ENCODE assay signal across 8 mouse cellular contexts in genomic region chr11:3371599-3372295, GRCm38 (mm10). TPM values are rescaled to one million over a fixed set of nuclear protein-coding genes. Genes with fewer than 3 reads are reported as not detected.
A peak's percentile ranks its signal among the peaks of the same experiment; 100 is the strongest.
DNase-seq lines count a peak whose midpoint lies in the region; ATAC-seq and TF ChIP-seq lines count a peak whose summit lies in the region.

No protein-coding gene starts in this region.

- TF ChIP-seq CTCF in lung, adult 2 months (IDR thresholded peaks at IDR 0.05; ENCODE audit: insufficient read depth, low read length): no peak

- no peaks in the 10 kb centered on the region for H3K9me3 ChIP-seq in erythroblast, embryonic 14.5 days (ENCODE audit: control insufficient read depth, low read length)
- no peaks in the 10 kb centered on the region for H3K9me3 ChIP-seq in limb, embryonic 10.5 days (replicated peaks)
- H3K9me3 ChIP-seq in neural tube, embryonic 14.5 days (ENCODE audit: control insufficient read depth, low read length): no peaks in the 10 kb centered on the region

- H3K9ac ChIP-seq in neural tube, embryonic 14.5 days (replicated peaks; ENCODE audit: low read depth, low read length): peak overlapping the region; percentile 88

- ATAC-seq in neural tube, embryonic 14.5 days (ENCODE audit: low read depth): peak; percentile 5; the same call in 1 of the 2 replicates

- no peak for TF ChIP-seq POLR2A in lung, adult 2 months (IDR thresholded peaks at IDR 0.05; ENCODE audit: borderline replicate concordance, extremely low read depth, low read depth, low read length)

- no peak for DNase-seq in lung, adult 2 months
- DNase-seq in lung, postnatal 14 days: no peak
- no peak for DNase-seq in limb, embryonic 10.5 days (ENCODE audit: low spot score)
- DNase-seq in adrenal gland, adult 8-10 months: no peak
- DNase-seq in adrenal gland, adult 2 months: no peak
- no peak for DNase-seq in urinary bladder, adult 18-20 months (ENCODE audit: low spot score in 2 of 2)

- H3K27me3 ChIP-seq in erythroblast, embryonic 14.5 days (ENCODE audit: control insufficient read depth): no peaks in the 10 kb centered on the region
- H3K27me3 ChIP-seq in limb, embryonic 10.5 days (ENCODE audit: low read depth, poor library complexity, severe bottlenecking): no peaks in the 10 kb centered on the region
- H3K27me3 ChIP-seq in neural tube, embryonic 14.5 days (ENCODE audit: control insufficient read depth, insufficient read depth, low read length): no peaks in the 10 kb centered on the region

- peak overlapping the region; percentile 40 for H3K4me3 ChIP-seq in lung, adult 2 months (replicated peaks; ENCODE audit: extremely low read depth, low read depth, low read length)
- peak overlapping the region; percentile 60 for H3K4me3 ChIP-seq in erythroblast, embryonic 14.5 days (replicated peaks)
- H3K4me3 ChIP-seq in limb, embryonic 10.5 days: peak overlapping the region; percentile 61
- peak overlapping the region; percentile 64 for H3K4me3 ChIP-seq in neural tube, embryonic 14.5 days (ENCODE audit: low read depth, low read length)

- peak overlapping the region; percentile 85 for H3K27ac ChIP-seq in limb, embryonic 10.5 days
- H3K27ac ChIP-seq in neural tube, embryonic 14.5 days (ENCODE audit: low read depth, low read length): peak overlapping the region; percentile 89

- peak overlapping the region; percentile 78 for H3K4me2 ChIP-seq in neural tube, embryonic 14.5 days (ENCODE audit: low read depth, low read length)

- WGBS in lung, adult 2 months: 28% methylated on average over 7 of the region's 7 CpGs
- 24% methylated on average over 7 of the region's 7 CpGs for WGBS in limb, embryonic 10.5 days
- WGBS in neural tube, embryonic 14.5 days: 22% methylated on average over 7 of the region's 7 CpGs

- H3K4me1 ChIP-seq in lung, adult 2 months (ENCODE audit: control insufficient read depth, insufficient read depth, low read length): peaks cover 5% of the 10 kb centered on the region; the same call in 1 of the 2 replicates
- H3K4me1 ChIP-seq in erythroblast, embryonic 14.5 days (ENCODE audit: control insufficient read depth): peaks cover 16% of the 10 kb centered on the region
- H3K4me1 ChIP-seq in limb, embryonic 10.5 days: peaks cover 64% of the 10 kb centered on the region
- peaks cover 33% of the 10 kb centered on the region for H3K4me1 ChIP-seq in neural tube, embryonic 14.5 days (ENCODE audit: control insufficient read depth, insufficient read depth, low read length)

- H3K36me3 ChIP-seq in erythroblast, embryonic 14.5 days (ENCODE audit: control insufficient read depth): no peaks in the 10 kb centered on the region
- no peaks in the 10 kb centered on the region for H3K36me3 ChIP-seq in limb, embryonic 10.5 days
- H3K36me3 ChIP-seq in neural tube, embryonic 14.5 days (ENCODE audit: control insufficient read depth, insufficient read depth, low read length): no peaks in the 10 kb centered on the region

RNA-seq across cellular contexts. Expression of gene Limk2, which starts 37.2 kb away (rescaled TPM):
- 94.3 and 142 TPM in 2 replicates for polyA plus RNA-seq in lung, adult 2 months (2012; rRNA removed)
- polyA plus RNA-seq in erythroblast, embryonic 14.5 days (2012): 1.4 and 1.6 TPM in 2 replicates
- 45.2 and 54.6 TPM in 2 replicates for polyA plus RNA-seq in limb, embryonic 10.5 days (2016; fragmentation: Nextera tagmentation; extraction: Ambion mirVana)
- polyA plus RNA-seq in neural tube, embryonic 14.5 days (2014; fragmentation: Nextera tagmentation; extraction: Ambion mirVana): 161 and 166 TPM in 2 replicates
- 10 to 100 TPM; 19.4 to 36.8 (median 32.2) TPM for total RNA-seq in adrenal gland, adult 8-10 months (2022)
- 10 to 100 TPM; 21.3 to 21.7 TPM for total RNA-seq in adrenal gland, adult 2 months (2021)
- 30.2 and 40.2 TPM in 2 replicates for polyA plus RNA-seq in adrenal gland, adult 2 months (2012; rRNA removed)

RNA-seq across cellular contexts. Expression of gene Pik3ip1, which starts 41.5 kb away (rescaled TPM):
- polyA plus RNA-seq in lung, adult 2 months (2012; rRNA removed): 23.2 and 38.3 TPM in 2 replicates
- 0.07 TPM in 1 of 2 replicates, not detected in the other for polyA plus RNA-seq in erythroblast, embryonic 14.5 days (2012)
- polyA plus RNA-seq in limb, embryonic 10.5 days (2016; fragmentation: Nextera tagmentation; extraction: Ambion mirVana): 5.9 and 8.5 TPM in 2 replicates
- polyA plus RNA-seq in neural tube, embryonic 14.5 days (2014; fragmentation: Nextera tagmentation; extraction: Ambion mirVana): 24.2 and 29.4 TPM in 2 replicates
- 10 to 100 TPM; 17.2 to 28.2 (median 25.1) TPM for total RNA-seq in adrenal gland, adult 8-10 months (2022)
- total RNA-seq in adrenal gland, adult 2 months (2021): 10 to 100 TPM in 1 of 2 experiments, 1 to 10 TPM in 1; 8.0 to 14.0 TPM
- 40.3 and 43.3 TPM in 2 replicates for polyA plus RNA-seq in adrenal gland, adult 2 months (2012; rRNA removed)

Comparison
In these comparisons a context has a peak if more than half of its experiments do, and no peak if none do; other contexts are left out.
1. RNA of gene Limk2, which starts 37.2 kb away (polyA plus RNA-seq): 161 to 166 TPM in neural tube, embryonic 14.5 days, 94.3 to 142 TPM in lung, adult 2 months, 45.2 to 54.6 TPM in limb, embryonic 10.5 days and 30.2 to 40.2 TPM in adrenal gland, adult 2 months; 1.4 to 1.6 TPM in erythroblast, embryonic 14.5 days; every median in the first group is over 10 times any median in the second.
2. Peak in every context shown above with its lines, with median percentiles within 50 percentile points of each other: H3K4me3 ChIP-seq.